Mouse (Mus musculus) ovary, postnatal 14 days (tissue): ENCODE data around the gene Wdr93.

ENCODE experiments used
- DNase-seq: peaks from one replicate; pipeline ENCODE4 v3.0.0; 2022; ENCODE audit warnings: low spot score

The Wdr93 gene

GRCm38 (mm10) chr7:79742659-79743536 is at the start of gene Wdr93, which contains the start of gene Pex11a:
Gene Wdr93, plus strand, starts transcription at chr7:79743163.
Gene Pex11a, minus strand, starts transcription at chr7:79743131.
- DNase-seq, result peak; percentile 70

- no peak for DNase-seq
Measured at GRCm38 (mm10) chr7:79696495-79696894, 46.5 kb upstream of the Wdr93 start.

- DNase-seq, result no peak
Measured at GRCm38 (mm10) chr7:79702755-79703154, 40.2 kb upstream of the Wdr93 start.

- DNase-seq, result no peak
Measured at GRCm38 (mm10) chr7:79705210-79705609, 37.8 kb upstream of the Wdr93 start.

- no peak for DNase-seq
Measured at GRCm38 (mm10) chr7:79710130-79710607, 32.8 kb upstream of the Wdr93 start.

- DNase-seq, result no peak
Measured at GRCm38 (mm10) chr7:79710831-79711230, 32.1 kb upstream of the Wdr93 start.

- peak; percentile 79 for DNase-seq
Measured at GRCm38 (mm10) chr7:79715187-79715981, 27.6 kb upstream of the Wdr93 start, which contains the start of gene Kif7. Gene Kif7, minus strand, starts transcription at chr7:79715720.

GRCm38 (mm10) chr7:79721386-79721977 is 21.5 kb upstream of the Wdr93 start:
- DNase-seq, result peak; percentile 40

GRCm38 (mm10) chr7:79727091-79727490 is 15.9 kb upstream of the Wdr93 start:
- no peak for DNase-seq

GRCm38 (mm10) chr7:79728219-79728618 is 14.7 kb upstream of the Wdr93 start:
- peak; percentile 48 for DNase-seq

GRCm38 (mm10) chr7:79729169-79729568 is 13.8 kb upstream of the Wdr93 start:
- peak; percentile 65 for DNase-seq

GRCm38 (mm10) chr7:79729743-79730370 is 13.1 kb upstream of the Wdr93 start:
- DNase-seq, result no peak

- no peak for DNase-seq
Measured at GRCm38 (mm10) chr7:79731438-79731837, 11.5 kb upstream of the Wdr93 start.

GRCm38 (mm10) chr7:79732622-79733021 is 10.3 kb upstream of the Wdr93 start, which contains the start of gene Plin1:
Gene Plin1, minus strand, starts transcription at chr7:79732903.
- no peak for DNase-seq

GRCm38 (mm10) chr7:79734563-79734962 is 8.4 kb upstream of the Wdr93 start:
- peak; percentile 49 for DNase-seq

- no peak for DNase-seq
Measured at GRCm38 (mm10) chr7:79736511-79736910, 6.5 kb upstream of the Wdr93 start.

GRCm38 (mm10) chr7:79738913-79739312 is 4.0 kb upstream of the Wdr93 start:
- no peak for DNase-seq

- no peak for DNase-seq
Measured at GRCm38 (mm10) chr7:79740279-79740678, 2.7 kb upstream of the Wdr93 start.

GRCm38 (mm10) chr7:79742277-79742658 is 695 bp upstream of the Wdr93 start:
- no peak for DNase-seq

- no peak for DNase-seq
Measured at GRCm38 (mm10) chr7:79744051-79744450, 1.1 kb downstream of the Wdr93 start.

GRCm38 (mm10) chr7:79744585-79744984 is 1.6 kb downstream of the Wdr93 start:
- no peak for DNase-seq

GRCm38 (mm10) chr7:79747659-79748058 is 4.7 kb downstream of the Wdr93 start:
- DNase-seq, result no peak
